Mouse (Mus musculus) hindbrain, embryonic 16.5 days (tissue): ENCODE measurements around the gene Eif4a2. TPM values are rescaled to one million over a fixed set of nuclear protein-coding genes. Genes with fewer than 3 reads are reported as not detected.

Experiments
- microRNA-seq: library from miRNA; unstranded; fragments of <30 nt; microRNA quantifications from one replicate; pipeline ENCODE4, GENCODE M21; 2017
- polyA plus RNA-seq: library from polyadenylated mRNA; unstranded; fragments of >200 nt; fragmentation: Nextera tagmentation; extraction: Ambion mirVana; gene quantifications from 2 replicates; pipeline ENCODE4 v1.2.1, GENCODE M21; 2015

Eif4a2 gene
- polyA plus RNA-seq, 1 experiment from 2014 or later = 357 TPM

Small RNA genes lying within 50 kb of the gene (microRNA-seq; reads per million reads assigned to microRNA genes)
- not detected for gene Gm49346

Other genes with a start within 250 kb of the Eif4a2 start
- 20.1 and 23.5 TPM in 2 replicates for gene Tbccd1, start 249.8 kb upstream of the Eif4a2 start, polyA plus RNA-seq
- gene Dnajb11, start 249.6 kb upstream of the Eif4a2 start, polyA plus RNA-seq = 96.8 and 104 TPM in 2 replicates
- gene Ahsg, start 216.2 kb upstream of the Eif4a2 start, polyA plus RNA-seq = not detected in 2 replicates
- not detected in 2 replicates for gene Fetub, start 189.1 kb upstream of the Eif4a2 start, polyA plus RNA-seq
- gene Hrg, start 156.4 kb upstream of the Eif4a2 start, polyA plus RNA-seq = 0.15 TPM in 1 of 2 replicates, not detected in the other
- 0.14 and 0.20 TPM in 2 replicates for gene Kng2, start 78.0 kb upstream of the Eif4a2 start, polyA plus RNA-seq
- 0.10 TPM in 1 of 2 replicates, not detected in the other for gene Kng1, start 49.6 kb upstream of the Eif4a2 start, polyA plus RNA-seq
- gene Rfc4, start 20.3 kb downstream of the Eif4a2 start, polyA plus RNA-seq = 38.5 and 39.1 TPM in 2 replicates
- gene Adipoq, start 39.1 kb downstream of the Eif4a2 start, polyA plus RNA-seq = 0.32 TPM in 1 of 2 replicates, not detected in the other
- gene St6gal1, start 117.3 kb downstream of the Eif4a2 start, polyA plus RNA-seq = 18.4 and 22.6 TPM in 2 replicates